Mouse (Mus musculus): ENCODE data around the gene Olfr656. TPM values are rescaled to one million over a fixed set of nuclear protein-coding genes. Genes with fewer than 3 reads are reported as not detected.

Gene Olfr656
- polyA plus RNA-seq, 1 experiment from 2014 or later, result not detected

Other genes starting within 250 kb of the Olfr656 start
- not detected in 2 replicates for gene Trim30b, start 244.1 kb upstream of the Olfr656 start, polyA plus RNA-seq (2016; fragmentation: Nextera tagmentation; extraction: Ambion mirVana)
- gene Trim30c, start 213.1 kb upstream of the Olfr656 start, polyA plus RNA-seq (2016; fragmentation: Nextera tagmentation; extraction: Ambion mirVana), result 0.18 TPM in 1 of 2 replicates, not detected in the other
- 0.72 and 1.3 TPM in 2 replicates for gene Trim30a, start 148.8 kb upstream of the Olfr656 start, polyA plus RNA-seq (2016; fragmentation: Nextera tagmentation; extraction: Ambion mirVana)
- gene Trim30d, start 106.1 kb upstream of the Olfr656 start, polyA plus RNA-seq (2016; fragmentation: Nextera tagmentation; extraction: Ambion mirVana), result 0.15 and 0.27 TPM in 2 replicates
- not detected in 2 replicates for gene Olfr651, start 63.8 kb upstream of the Olfr656 start, polyA plus RNA-seq (2016; fragmentation: Nextera tagmentation; extraction: Ambion mirVana)
- not detected in 2 replicates for gene Olfr652, start 53.1 kb upstream of the Olfr656 start, polyA plus RNA-seq (2016; fragmentation: Nextera tagmentation; extraction: Ambion mirVana)
- gene Olfr653, start 36.6 kb upstream of the Olfr656 start, polyA plus RNA-seq (2016; fragmentation: Nextera tagmentation; extraction: Ambion mirVana), result not detected in 2 replicates
- not detected in 2 replicates for gene Olfr654, start 26.9 kb upstream of the Olfr656 start, polyA plus RNA-seq (2016; fragmentation: Nextera tagmentation; extraction: Ambion mirVana)
- gene Olfr655, start 12.2 kb upstream of the Olfr656 start, polyA plus RNA-seq (2016; fragmentation: Nextera tagmentation; extraction: Ambion mirVana), result not detected in 2 replicates
- gene Olfr657, start 10.8 kb downstream of the Olfr656 start, polyA plus RNA-seq (2016; fragmentation: Nextera tagmentation; extraction: Ambion mirVana), result not detected in 2 replicates
- gene Olfr658, start 33.4 kb downstream of the Olfr656 start, polyA plus RNA-seq (2016; fragmentation: Nextera tagmentation; extraction: Ambion mirVana), result not detected in 2 replicates
- not detected in 2 replicates for gene Olfr659, start 52.8 kb downstream of the Olfr656 start, polyA plus RNA-seq (2016; fragmentation: Nextera tagmentation; extraction: Ambion mirVana)
- gene Olfr661, start 72.5 kb downstream of the Olfr656 start, polyA plus RNA-seq (2016; fragmentation: Nextera tagmentation; extraction: Ambion mirVana), result not detected in 2 replicates
- gene Usp17le, start 163.5 kb downstream of the Olfr656 start, polyA plus RNA-seq (2016; fragmentation: Nextera tagmentation; extraction: Ambion mirVana), result not detected in 2 replicates
- not detected in 2 replicates for gene Usp17lb, start 228.6 kb downstream of the Olfr656 start, polyA plus RNA-seq (2016; fragmentation: Nextera tagmentation; extraction: Ambion mirVana)
- gene Usp17la, start 243.1 kb downstream of the Olfr656 start, polyA plus RNA-seq (2016; fragmentation: Nextera tagmentation; extraction: Ambion mirVana), result not detected in 2 replicates

All from embryonic facial prominence, embryonic 12.5 days (tissue).